Mouse (Mus musculus): ENCODE measurements around the gene Syt17.

Syt17 gene

GRCm38 (mm10) chr7:118448134-118448967, at the start of gene Syt17:
TSS of gene Syt17 (minus strand) at chr7:118448222.
- peak in 1 of 2 experiments; percentile 12 for DNase-seq (ENCODE audit: low spot score in 2 of 2)

DNA sequence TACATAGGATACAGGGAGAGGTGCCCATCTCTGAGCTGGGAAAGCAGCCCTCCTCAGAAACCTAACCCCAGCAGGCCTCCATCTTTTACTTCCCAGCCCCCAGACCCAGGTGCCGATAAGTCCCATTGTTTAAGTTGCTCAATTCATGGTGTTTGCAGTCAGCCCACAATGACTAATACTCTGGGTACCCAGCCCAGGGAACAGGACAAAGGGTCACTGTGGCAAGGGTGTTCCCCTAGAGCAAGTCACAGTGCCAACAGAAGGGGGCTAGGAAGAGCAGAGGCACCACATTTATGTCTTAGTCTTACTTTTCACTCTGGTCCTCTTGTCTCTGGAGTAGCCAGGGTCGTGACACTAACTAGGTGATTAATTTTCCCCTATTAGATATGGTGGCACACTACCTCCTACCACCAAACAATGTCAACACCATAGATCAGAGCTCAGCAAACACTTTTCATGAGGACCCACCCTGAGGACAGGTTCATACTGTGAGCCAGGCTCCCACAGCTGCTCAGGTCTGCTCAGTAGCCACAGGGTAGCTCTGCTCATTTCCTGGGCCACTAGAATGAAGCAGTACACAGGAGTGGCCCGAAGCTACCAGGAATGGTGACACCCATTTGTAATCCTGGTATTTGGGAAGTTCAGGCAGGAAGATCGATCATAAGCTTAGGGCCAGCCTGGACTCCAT, 47.0 kb upstream of the Syt17 start:
- DNase-seq (ENCODE audit: low spot score in 2 of 2): no peak

GRCm38 (mm10) chr7:118493892-118494291, 45.9 kb upstream of the Syt17 start:
- no peak for DNase-seq (ENCODE audit: low spot score in 2 of 2)

- peak; percentile 15 to 45 for DNase-seq (ENCODE audit: low spot score in 2 of 2)
Measured at GRCm38 (mm10) chr7:118491431-118492147, 43.6 kb upstream of the Syt17 start, which contains the start of gene Itpripl2. TSS of gene Itpripl2 (minus strand) at chr7:118491975.

DNA sequence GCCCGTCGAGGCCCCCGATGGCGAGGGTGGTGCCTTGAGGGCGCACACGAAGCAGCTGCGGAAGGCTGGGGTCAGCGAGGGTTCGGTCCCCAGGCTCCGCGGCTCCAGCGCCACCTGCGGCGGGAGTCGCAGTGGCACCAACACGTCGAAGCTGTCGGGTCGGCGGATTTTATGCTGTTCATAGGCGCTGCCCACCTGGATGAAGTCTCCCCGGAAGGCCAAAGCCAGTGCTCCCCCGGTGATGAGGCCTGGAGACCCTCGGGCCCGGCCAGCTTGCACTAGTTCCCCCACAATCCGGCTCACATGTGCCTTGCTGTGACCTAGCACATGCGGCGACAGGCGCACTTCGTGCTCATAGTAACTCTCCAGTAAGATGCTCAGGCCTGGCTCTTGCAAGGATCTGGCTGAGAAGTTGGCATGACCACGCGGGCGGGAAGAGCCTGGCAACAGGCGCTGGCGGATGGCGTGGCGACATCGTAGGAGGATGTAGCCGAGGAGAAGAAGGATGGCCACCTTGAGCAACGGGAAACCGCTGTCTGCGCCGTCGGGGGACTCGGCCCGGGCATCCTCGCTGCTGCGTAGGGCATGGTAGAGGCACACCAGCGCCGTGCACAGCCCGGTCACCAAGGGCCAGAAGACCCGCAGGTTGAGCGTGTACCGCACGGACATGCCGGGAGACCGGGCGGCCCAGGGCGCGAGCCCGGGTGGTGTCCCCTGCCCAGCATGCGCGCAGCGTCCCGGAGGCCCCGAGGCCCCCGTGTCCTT, 42.8 kb upstream of the Syt17 start:
- DNase-seq (ENCODE audit: low spot score in 2 of 2): no peak

DNA sequence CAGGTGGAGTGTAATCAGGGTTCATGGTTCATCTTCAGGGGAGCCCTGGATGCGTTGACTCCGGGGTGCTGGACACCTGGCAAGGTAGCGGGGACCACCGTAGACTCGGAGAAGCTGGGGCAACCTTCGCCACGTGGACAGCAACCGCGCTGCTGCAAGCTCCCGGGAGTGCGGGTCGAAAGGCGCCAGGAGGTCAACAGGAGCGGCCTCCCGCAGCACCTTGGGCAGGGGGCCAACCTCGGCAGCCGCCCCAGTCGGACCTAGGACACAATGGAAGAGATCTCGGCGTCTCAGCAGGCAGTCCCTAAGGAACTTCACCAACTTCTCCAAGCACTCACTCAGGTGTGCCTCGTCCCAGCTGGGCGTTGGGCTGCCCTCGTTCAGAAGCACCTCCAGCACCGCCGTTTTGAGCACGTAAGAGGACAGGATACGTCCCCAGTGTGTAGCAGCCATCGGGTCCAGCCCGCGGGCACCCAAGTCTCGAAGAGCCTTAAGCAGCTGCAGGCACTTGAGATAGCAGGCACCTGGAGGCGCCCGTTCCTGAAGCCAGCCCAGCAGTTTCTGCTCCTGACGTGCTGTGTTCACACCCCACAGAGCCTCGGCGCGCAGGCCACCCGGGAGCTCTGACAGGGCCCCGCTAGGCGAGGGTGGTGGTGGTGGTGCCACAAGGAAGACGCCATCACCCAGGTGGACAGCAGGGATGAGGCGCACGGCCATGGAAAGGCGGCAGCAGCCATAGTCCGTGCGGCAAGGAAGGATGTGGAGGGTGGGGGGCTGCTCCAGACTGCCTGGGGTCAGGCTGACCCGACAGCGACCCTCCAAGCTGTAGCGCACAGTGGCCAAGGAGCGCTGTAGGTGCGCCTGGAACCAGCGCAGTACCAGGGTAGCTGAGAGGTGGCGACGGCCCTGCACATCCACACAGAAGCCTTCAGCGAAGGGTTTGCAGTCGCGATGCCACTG, 42.0 kb upstream of the Syt17 start:
- DNase-seq (ENCODE audit: low spot score in 2 of 2): no peak

GRCm38 (mm10) chr7:118488060-118488664, 40.1 kb upstream of the Syt17 start:
- no peak for DNase-seq (ENCODE audit: low spot score in 2 of 2)

GRCm38 (mm10) chr7:118486917-118487316, 38.9 kb upstream of the Syt17 start:
- no peak for DNase-seq (ENCODE audit: low spot score in 2 of 2)

GRCm38 (mm10) chr7:118483996-118484395, 36.0 kb upstream of the Syt17 start:
- no peak for DNase-seq (ENCODE audit: low spot score in 2 of 2)

DNA sequence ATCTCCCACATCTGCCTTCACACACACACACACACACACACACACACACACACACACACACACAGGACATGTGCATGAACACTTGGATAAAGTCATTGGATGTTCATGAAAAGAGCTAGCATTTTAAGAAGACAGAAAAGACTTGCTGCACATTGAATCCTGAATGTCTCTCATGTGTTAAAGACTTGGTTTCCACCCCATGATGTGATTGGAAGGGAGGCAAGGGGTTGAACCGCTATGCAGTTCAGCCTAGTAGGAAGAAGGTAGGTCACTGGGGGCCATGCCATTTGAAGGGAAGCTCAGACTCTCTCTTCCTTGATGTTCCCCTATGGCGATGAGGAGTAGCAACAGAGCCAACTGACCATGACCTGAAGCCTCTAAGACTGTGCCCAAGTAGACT, 34.0 kb upstream of the Syt17 start:
- no peak for DNase-seq (ENCODE audit: low spot score in 2 of 2)

GRCm38 (mm10) chr7:118481047-118481810, 33.2 kb upstream of the Syt17 start:
- no peak for DNase-seq (ENCODE audit: low spot score in 2 of 2)

GRCm38 (mm10) chr7:118480160-118480709, 32.2 kb upstream of the Syt17 start:
- DNase-seq (ENCODE audit: low spot score in 2 of 2): no peak

DNA sequence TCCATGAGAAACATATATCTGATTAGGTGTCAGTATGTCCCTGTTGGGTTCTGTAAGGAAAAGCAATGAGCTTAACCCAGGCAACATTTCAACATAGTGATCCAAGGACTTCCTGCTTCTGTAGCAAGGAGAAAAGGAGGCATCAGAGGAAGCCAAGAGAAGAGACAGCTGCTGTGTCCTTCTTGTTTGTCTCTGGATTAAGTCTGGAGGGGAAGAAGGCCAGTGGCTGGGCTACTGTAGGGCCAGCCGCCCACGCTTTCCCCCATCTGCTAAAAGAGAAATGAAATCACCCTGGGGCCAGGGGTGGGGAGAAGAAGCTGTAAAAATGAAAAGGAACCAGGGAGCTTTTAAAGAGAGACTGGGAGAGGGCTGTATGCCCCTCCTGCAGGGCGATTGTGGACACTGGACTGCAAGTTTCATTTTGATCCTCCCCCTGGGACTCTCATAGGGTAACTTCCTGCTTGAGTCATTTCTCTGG, 30.9 kb upstream of the Syt17 start:
- DNase-seq (ENCODE audit: low spot score in 2 of 2): no peak

DNA sequence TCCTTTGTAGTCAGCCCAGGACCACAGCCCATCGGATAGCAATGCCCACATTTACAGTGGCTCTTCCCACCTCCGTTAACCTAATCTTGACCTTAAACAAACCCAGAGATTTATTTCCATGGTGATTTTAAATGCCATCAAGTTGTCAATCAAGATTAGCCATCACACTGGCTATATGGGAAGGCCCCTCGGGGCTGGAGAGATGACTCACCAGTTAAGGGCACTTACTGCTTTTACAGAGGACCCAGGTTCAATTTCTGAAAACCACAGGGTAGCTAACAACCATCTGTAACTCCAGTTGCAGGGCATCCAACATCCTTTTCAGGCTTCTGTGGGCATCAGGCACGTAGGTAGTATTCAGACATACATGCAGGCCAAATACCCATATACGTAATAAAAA, 28.4 kb upstream of the Syt17 start:
- DNase-seq (ENCODE audit: low spot score in 2 of 2): no peak

DNA sequence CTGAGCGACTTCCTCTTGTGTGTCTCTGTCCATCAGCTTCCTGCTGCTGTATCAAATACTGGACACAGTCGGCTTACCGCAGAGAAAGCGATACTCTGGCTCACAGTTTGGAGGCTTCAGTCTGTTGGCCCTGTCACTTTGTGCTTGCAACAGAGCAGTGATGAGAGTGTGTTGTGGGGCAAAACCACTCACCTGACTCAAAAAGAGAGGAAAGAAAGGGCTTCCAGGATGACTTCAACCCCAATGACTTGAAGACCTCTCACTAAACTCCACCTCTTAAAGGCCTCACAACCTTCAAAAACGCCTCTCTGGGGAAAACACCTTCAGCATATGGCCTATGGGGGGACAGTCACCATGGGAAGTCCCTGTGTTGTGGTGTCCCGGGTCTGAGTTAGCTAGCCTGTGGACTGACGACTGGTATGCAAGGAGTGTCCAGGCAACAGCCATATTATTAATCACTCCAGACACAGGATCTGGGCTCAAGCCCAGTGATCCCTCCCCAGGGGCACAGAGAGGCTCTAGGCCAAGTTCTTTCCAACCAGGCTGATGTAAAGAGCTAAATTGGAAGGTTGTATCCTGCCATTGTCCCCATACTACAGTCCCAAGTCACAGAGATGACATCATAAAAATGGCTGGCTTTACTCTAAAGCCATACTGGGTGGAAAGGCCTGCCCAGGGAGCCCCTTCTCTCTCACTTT, 27.1 kb upstream of the Syt17 start:
- DNase-seq (ENCODE audit: low spot score in 2 of 2): no peak

GRCm38 (mm10) chr7:118472886-118473285, 24.9 kb upstream of the Syt17 start:
- DNase-seq (ENCODE audit: low spot score in 2 of 2): no peak

GRCm38 (mm10) chr7:118468060-118468459, 20.0 kb upstream of the Syt17 start:
- no peak for DNase-seq (ENCODE audit: low spot score in 2 of 2)

- DNase-seq (ENCODE audit: low spot score in 2 of 2): no peak
Measured at GRCm38 (mm10) chr7:118464432-118464831, 16.4 kb upstream of the Syt17 start.
